Mouse (Mus musculus) forebrain, embryonic 11.5 days (tissue): ENCODE data around the gene Parp2. TPM values are rescaled to one million over a fixed set of nuclear protein-coding genes. Genes with fewer than 3 reads are reported as not detected.

Source experiments
- ATAC-seq: fragments of 200-750 bp; cut with Nextera tagmentation; replicated peaks from 2 replicates; pipeline ENCODE4 v1.8.0; 2017; ENCODE audit warnings: moderate TSS enrichment; ENCODE audit not compliant: low FRiP score
- DNase-seq: peaks from one replicate; pipeline ENCODE4 v3.0.0-alpha.2; 2017; ENCODE audit warnings: low spot score
- H3K27ac ChIP-seq: fragments of 300-500 bp; sonication (generic); 2 replicates; pipeline ENCODE4 v1.5.1; 2014; ENCODE audit warnings: low read depth, low read length
- H3K27me3 ChIP-seq: fragments of 300-500 bp; sonication (generic); 2 replicates; pipeline ENCODE4 v1.6.1; 2014; ENCODE audit warnings: mild to moderate bottlenecking, low read length, mixed read lengths; ENCODE audit not compliant: control insufficient read depth, insufficient read depth
- H3K36me3 ChIP-seq: fragments of 300-500 bp; sonication (generic); 2 replicates; pipeline ENCODE4 v1.6.1; 2014; ENCODE audit warnings: mild to moderate bottlenecking, low read length, moderate library complexity, mixed read lengths; ENCODE audit not compliant: control insufficient read depth, insufficient read depth
- H3K4me1 ChIP-seq: fragments of 300-500 bp; sonication (generic); replicated peaks from 2 replicates; pipeline ENCODE4 v1.6.1; 2014; ENCODE audit warnings: low read length, mixed read lengths; ENCODE audit not compliant: control insufficient read depth, insufficient read depth
- H3K4me2 ChIP-seq: fragments of 300-500 bp; sonication (generic); 2 replicates; pipeline ENCODE4 v1.6.1; 2014; ENCODE audit warnings: low read depth, mild to moderate bottlenecking, low read length, moderate library complexity, mixed read lengths; ENCODE audit not compliant: severe bottlenecking
- H3K4me3 ChIP-seq: fragments of 300-500 bp; sonication (generic); 2 replicates; pipeline ENCODE4 v1.5.1; 2014; ENCODE audit warnings: low read depth, low read length
- H3K9ac ChIP-seq: fragments of 300-500 bp; sonication (generic); 2 replicates; pipeline ENCODE4 v1.6.1; 2014; ENCODE audit warnings: low read length
- H3K9me3 ChIP-seq: fragments of 300-500 bp; sonication (generic); 2 replicates; pipeline ENCODE4 v1.6.1; 2016; ENCODE audit warnings: low read length, mixed read lengths; ENCODE audit not compliant: control insufficient read depth
- WGBS: fragments of 180-500 bp; shearing (Covaris S2); extraction: QIAGEN DNeasy Blood & Tissue Kit; methylation state at CpG from one replicate; pipeline ENCODE4 v1.1.7; 2014; 5-methylcytosine and 5-hydroxymethylcytosine counted together
- polyA plus RNA-seq: library from polyadenylated mRNA; unstranded; fragments of >200 nt; fragmentation: Nextera tagmentation; extraction: Ambion mirVana; gene quantifications from 2 replicates; pipeline ENCODE4 v1.2.1, GENCODE M21; 2014

Parp2 gene
- 73.9 and 87.7 TPM in 2 replicates for polyA plus RNA-seq

DNA sequence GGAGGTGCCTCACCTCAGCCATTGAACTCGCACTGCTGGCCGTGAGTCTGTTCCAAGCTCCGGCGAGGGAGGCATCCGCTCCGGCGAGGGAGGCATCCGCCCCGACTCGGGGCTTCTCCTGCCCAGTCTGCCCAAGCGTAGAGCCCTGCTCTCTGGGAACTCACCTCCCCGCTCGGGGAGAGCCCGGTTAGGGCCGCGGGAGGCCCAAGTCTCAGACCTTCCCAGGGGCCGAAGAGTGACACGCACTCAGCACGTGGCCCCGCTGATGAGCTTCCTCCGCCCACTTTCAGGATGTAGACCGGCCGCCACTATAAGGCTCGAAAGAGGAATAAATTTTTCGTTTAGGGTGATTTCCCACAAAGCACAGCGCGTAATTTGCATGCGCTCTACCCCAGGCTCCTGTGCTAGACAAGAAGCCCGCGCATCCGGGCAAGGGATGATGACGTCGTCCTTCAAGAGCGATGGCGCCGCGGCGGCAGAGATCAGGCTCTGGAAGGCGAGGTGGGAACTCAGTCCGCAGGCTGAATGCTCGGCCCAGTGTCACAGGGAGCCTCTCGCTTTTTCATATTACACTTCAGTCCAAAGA, at the start of gene Parp2, which contains the start of gene Ccnb1ip1:
TSS of gene Parp2 (plus strand) at position 355 of the 586 bp plus-strand sequence.
TSS of gene Ccnb1ip1 (minus strand) at position 246 of the 586 bp plus-strand sequence.
- H3K4me2 ChIP-seq, result peak within 1 kb of the TSS; percentile 59
- ATAC-seq (peak; percentile 97), DNase-seq (peak; percentile 95)
- peak within 1 kb of the TSS; percentile 84 for H3K27ac ChIP-seq
- H3K9ac ChIP-seq, result peak within 1 kb of the TSS; percentile 77
- peak within 1 kb of the TSS; percentile 50 for H3K4me3 ChIP-seq
- no peaks in the 10 kb centered on the region for H3K27me3 ChIP-seq
- WGBS, result under 1% methylated on average over 42 of the region's 42 CpGs
- H3K9me3 ChIP-seq, result no peaks in the 10 kb centered on the region
- H3K4me1 ChIP-seq, result no peaks in the 10 kb centered on the region
- no peaks in the 10 kb centered on the region; the same call in 1 of the 2 replicates for H3K36me3 ChIP-seq

DNA sequence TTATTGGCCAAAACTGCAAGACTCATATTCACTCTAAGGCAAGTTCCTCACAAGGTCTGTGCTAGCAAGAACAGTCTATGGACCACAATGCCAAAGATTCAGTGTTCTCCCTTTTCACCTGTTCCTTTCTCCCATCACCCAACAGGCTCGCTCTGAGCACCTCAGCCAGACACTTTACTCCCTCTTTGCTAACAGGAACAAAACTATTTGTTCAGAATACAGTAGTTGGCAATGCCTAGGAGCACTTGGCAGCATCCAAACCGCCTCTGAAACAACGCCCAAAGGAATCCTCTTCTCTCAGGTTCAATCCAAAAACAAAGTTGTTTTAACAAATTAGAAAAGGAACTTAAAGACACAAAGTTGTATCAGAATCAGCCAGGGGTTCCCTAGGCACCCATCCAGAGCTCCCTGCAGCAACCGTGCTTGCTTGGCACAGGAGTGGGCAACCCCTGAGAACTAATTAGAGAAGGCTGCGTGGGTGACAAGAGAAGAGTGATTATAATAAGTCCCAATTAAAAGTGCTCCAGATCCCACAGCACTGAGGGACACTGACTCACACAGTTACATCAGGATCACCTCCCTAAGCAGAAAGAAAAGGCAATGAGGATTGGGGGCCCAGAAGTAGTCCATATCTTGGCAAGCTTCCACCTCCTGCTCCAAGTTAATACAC, 49.1 kb upstream of the Parp2 start:
- Histone ChIP-seq H3K36me3 (no peaks in the 10 kb centered on the region), H3K4me1 (no peaks in the 10 kb centered on the region), H3K27ac (no peak overlapping the region), H3K9ac (no peak overlapping the region), H3K4me2 (no peak overlapping the region), H3K4me3 (no peak overlapping the region), H3K27me3 (no peaks in the 10 kb centered on the region), H3K9me3 (no peaks in the 10 kb centered on the region)
- WGBS, result 77% methylated on average over 5 of the region's 5 CpGs
- no peak for ATAC-seq
- DNase-seq, result no peak

GRCm38 (mm10) chr14:50765736-50766135, 41.9 kb upstream of the Parp2 start:
- H3K9me3 ChIP-seq, result no peaks in the 10 kb centered on the region
- H3K4me3 ChIP-seq, result no peak overlapping the region
- 95% methylated on average over 6 of the region's 6 CpGs for WGBS
- H3K9ac ChIP-seq, result no peak overlapping the region
- no peaks in the 10 kb centered on the region for H3K4me1 ChIP-seq
- peaks cover 4% of the 10 kb centered on the region; the same call in 1 of the 2 replicates for H3K36me3 ChIP-seq
- H3K4me2 ChIP-seq, result no peak overlapping the region
- DNase-seq (no peak), ATAC-seq (no peak)
- no peak overlapping the region for H3K27ac ChIP-seq
- no peaks in the 10 kb centered on the region for H3K27me3 ChIP-seq

GRCm38 (mm10) chr14:50771342-50771741, 36.3 kb upstream of the Parp2 start:
- Histone ChIP-seq H3K36me3 (peaks cover 8% of the 10 kb centered on the region), H3K27me3 (no peaks in the 10 kb centered on the region), H3K9me3 (no peaks in the 10 kb centered on the region), H3K27ac (no peak overlapping the region), H3K9ac (no peak overlapping the region), H3K4me2 (no peak overlapping the region), H3K4me1 (no peaks in the 10 kb centered on the region), H3K4me3 (no peak overlapping the region)
- DNase-seq (no peak), ATAC-seq (no peak)
- 91% methylated on average over 2 of the region's 2 CpGs for WGBS

- Histone ChIP-seq H3K4me2 (no peak overlapping the region), H3K9ac (no peak overlapping the region), H3K27ac (no peak overlapping the region), H3K4me3 (no peak overlapping the region), H3K27me3 (no peaks in the 10 kb centered on the region), H3K9me3 (no peaks in the 10 kb centered on the region), H3K4me1 (no peaks in the 10 kb centered on the region), H3K36me3 (peaks cover 7% of the 10 kb centered on the region; the same call in 1 of the 2 replicates)
- 87% methylated on average over 3 of the region's 3 CpGs for WGBS
- no peak for DNase-seq
- ATAC-seq, result no peak
These were observed 25.5 kb upstream of the Parp2 start for GRCm38 (mm10) chr14:50782166-50782565.

DNA sequence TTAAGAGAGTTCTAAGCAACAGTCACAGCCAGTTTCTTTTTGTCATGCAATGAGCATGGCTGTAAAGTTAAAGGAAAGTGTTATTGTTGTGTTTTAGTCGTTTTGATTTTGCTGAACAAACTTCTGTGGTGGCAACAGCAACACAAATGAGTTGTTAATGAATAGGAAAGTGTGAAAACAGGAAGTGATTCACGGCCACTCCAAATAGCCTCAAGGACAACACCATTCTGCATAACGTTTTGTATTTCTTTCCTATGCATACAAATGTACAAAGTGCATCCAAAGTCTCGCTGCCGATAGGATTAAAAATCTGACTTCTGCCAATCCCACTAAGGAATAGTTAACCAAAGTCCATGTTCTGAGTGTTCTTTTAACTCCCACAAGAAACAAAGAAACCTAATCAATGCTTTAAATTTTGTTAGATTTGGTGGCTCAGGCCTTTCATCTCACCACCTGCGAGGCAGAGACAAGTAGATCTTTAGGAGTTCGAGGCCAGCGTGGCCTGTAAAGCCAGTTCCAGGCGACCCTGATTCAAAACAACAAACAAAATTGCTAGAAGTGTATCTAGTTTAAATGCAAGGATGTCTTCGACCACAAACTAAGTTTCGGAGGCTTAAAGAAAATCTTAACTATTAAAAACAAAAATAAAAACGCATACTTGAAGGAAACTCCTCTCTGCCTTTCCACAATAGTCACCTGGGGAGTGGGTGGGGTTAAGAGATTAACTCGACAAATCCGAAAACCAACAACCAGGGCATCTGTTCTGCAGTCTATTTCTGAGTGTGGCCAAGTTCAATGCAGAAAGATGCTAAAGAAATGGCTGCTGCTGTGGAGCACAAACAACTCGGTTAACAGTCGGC, 23.0 kb upstream of the Parp2 start:
- ATAC-seq (no peak), DNase-seq (no peak)
- H3K27me3 ChIP-seq, result no peaks in the 10 kb centered on the region
- peak overlapping the region; percentile 70 for H3K4me3 ChIP-seq
- H3K4me2 ChIP-seq, result peak overlapping the region; percentile 53
- H3K9ac ChIP-seq, result peak overlapping the region; percentile 85
- H3K4me1 ChIP-seq, result no peaks in the 10 kb centered on the region
- no peaks in the 10 kb centered on the region for H3K9me3 ChIP-seq
- peaks cover 7% of the 10 kb centered on the region; the same call in 1 of the 2 replicates for H3K36me3 ChIP-seq
- no peak overlapping the region for H3K27ac ChIP-seq
- 32% methylated on average over 16 of the region's 16 CpGs for WGBS

GRCm38 (mm10) chr14:50785251-50785637, 22.4 kb upstream of the Parp2 start, which contains the start of gene Ttc5:
Ttc5 (minus strand) TSS chr14:50785519.
- WGBS, result under 1% methylated on average over 21 of the region's 21 CpGs

DNA sequence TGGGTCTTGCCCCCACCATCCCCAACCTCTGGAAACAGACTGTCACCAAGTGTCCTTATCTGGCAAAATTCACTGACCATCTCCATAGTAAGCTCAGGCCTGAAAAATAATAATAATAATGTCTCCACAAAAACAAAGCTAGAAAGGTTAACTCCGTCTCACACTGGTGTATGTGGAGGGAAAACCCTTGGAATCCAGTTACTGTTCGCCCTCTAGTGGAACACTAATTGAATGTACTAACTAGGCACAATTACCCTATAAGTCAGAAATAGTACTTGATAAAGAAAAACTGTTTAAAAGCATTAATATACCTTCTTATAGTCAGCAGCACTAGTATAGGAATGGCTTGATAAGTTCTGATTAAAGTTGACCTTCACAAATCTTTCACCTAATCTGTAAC, 19.5 kb upstream of the Parp2 start:
- no peak for ATAC-seq
- no peak for DNase-seq
- no peak overlapping the region for H3K4me2 ChIP-seq
- no peaks in the 10 kb centered on the region for H3K36me3 ChIP-seq
- H3K27me3 ChIP-seq, result no peaks in the 10 kb centered on the region
- WGBS, result 15% methylated on average over 2 of the region's 2 CpGs
- no peaks in the 10 kb centered on the region for H3K4me1 ChIP-seq
- H3K9me3 ChIP-seq, result no peaks in the 10 kb centered on the region
- H3K9ac ChIP-seq, result no peak overlapping the region
- no peak overlapping the region for H3K4me3 ChIP-seq
- no peak overlapping the region for H3K27ac ChIP-seq

More at GRCm38 (mm10) chr14:50785251-50785637, 22.4 kb upstream of the Parp2 start, which contains the start of gene Ttc5:
- Histone ChIP-seq H3K4me2 (peak within 1 kb of the TSS; percentile 53), H3K4me3 (peak within 1 kb of the TSS; percentile 70), H3K4me1 (no peaks in the 10 kb centered on the region), H3K27ac (no peak within 1 kb of the TSS), H3K27me3 (no peaks in the 10 kb centered on the region), H3K9me3 (no peaks in the 10 kb centered on the region), H3K36me3 (peaks cover 7% of the 10 kb centered on the region; the same call in 1 of the 2 replicates), H3K9ac (peak within 1 kb of the TSS; percentile 85)
- DNase-seq (peak; percentile 95), ATAC-seq (peak; percentile 92)
